Mouse (Mus musculus) lung, postnatal 0 days (tissue): ENCODE data around the gene Rps27a.

Experiments
- CTCF ChIP-seq: IDR thresholded peaks from 2 replicates; pipeline ENCODE4 v1.5.1; 2016; ENCODE audit warnings: antibody characterized with exemption, mild to moderate bottlenecking
- EP300 ChIP-seq: IDR thresholded peaks from 2 replicates; pipeline ENCODE4 v1.6.1; 2016; ENCODE audit warnings: antibody characterized with exemption, mild to moderate bottlenecking, control low read depth

- TF ChIP-seq EP300, result no peak
- peak; percentile 11; the same call in 1 of the 2 replicates for TF ChIP-seq CTCF
Measured at GRCm38 (mm10) chr11:29512818-29513535, 34.9 kb downstream of the Rps27a start.
